Mouse (Mus musculus) stomach, postnatal 0 days (tissue): Measurements from ENCODE around the gene Cdc14a.

Experiments
- CTCF ChIP-seq: IDR thresholded peaks from 2 replicates; pipeline ENCODE4 v1.5.1; 2016; ENCODE audit warnings: antibody characterized with exemption, low read depth, mild to moderate bottlenecking, moderate library complexity
- EP300 ChIP-seq: optimal IDR thresholded peaks from 2 replicates; pipeline ENCODE3; 2016; ENCODE audit warnings: antibody characterized with exemption

- TF ChIP-seq CTCF, result no peak
- no peak for TF ChIP-seq EP300
Observed at GRCm38 (mm10) chr3:116386342-116386741, 37.5 kb downstream of the Cdc14a start.
